Mouse (Mus musculus): ENCODE results near the gene Pgap2. TPM values are rescaled to one million over a fixed set of nuclear protein-coding genes. Genes with fewer than 3 reads are reported as not detected.

Gene Pgap2
- polyA plus RNA-seq (2015; fragmentation: Nextera tagmentation; extraction: Ambion mirVana), result 96.3 and 99.2 TPM in 2 replicates

GRCm38 (mm10) chr7:102209756-102210721 lies at the start of gene Pgap2, which contains the start of gene Nup98:
Gene Pgap2, plus strand, starts transcription at chr7:102210208.
Gene Nup98, minus strand, starts transcription at chr7:102210176.
- no peaks in the 10 kb centered on the region for H3K27me3 ChIP-seq (replicated peaks)
- H3K4me3 ChIP-seq (replicated peaks), result peak within 1 kb of the TSS; percentile 64
- no peaks in the 10 kb centered on the region for H3K36me3 ChIP-seq
- H3K4me2 ChIP-seq, result peak within 1 kb of the TSS; percentile 71
- H3K27ac ChIP-seq, result peak within 1 kb of the TSS; percentile 93
- H3K9me3 ChIP-seq, result no peaks in the 10 kb centered on the region
- H3K4me1 ChIP-seq, result peaks cover 4% of the 10 kb centered on the region
- peak within 1 kb of the TSS; percentile 58 for H3K9ac ChIP-seq
- ATAC-seq (ENCODE audit: insufficient read depth, low FRiP score, low read depth), result peak; percentile 97
- under 1% methylated on average over 79 of the region's 87 CpGs for WGBS

- Histone ChIP-seq H3K27ac (no peak overlapping the region), H3K9me3 (no peaks in the 10 kb centered on the region), H3K4me1 (no peaks in the 10 kb centered on the region), H3K27me3 (replicated peaks) (no peaks in the 10 kb centered on the region), H3K4me2 (no peak overlapping the region), H3K36me3 (peaks cover 11% of the 10 kb centered on the region; the same call in 1 of the 2 replicates), H3K4me3 (replicated peaks) (no peak overlapping the region), H3K9ac (no peak overlapping the region)
- ATAC-seq (ENCODE audit: insufficient read depth, low FRiP score, low read depth), result no peak
Observed at GRCm38 (mm10) chr7:102170300-102170699, 39.7 kb upstream of the Pgap2 start.

GRCm38 (mm10) chr7:102183849-102184248 lies 26.2 kb upstream of the Pgap2 start:
- no peak for ATAC-seq (ENCODE audit: insufficient read depth, low FRiP score, low read depth)
- 79% methylated on average over 3 of the region's 3 CpGs for WGBS

GRCm38 (mm10) chr7:102192356-102192755 lies 17.7 kb upstream of the Pgap2 start:
- WGBS, result 96% methylated on average over 1 of the region's 1 CpGs
- Histone ChIP-seq H3K27me3 (replicated peaks) (no peaks in the 10 kb centered on the region), H3K9me3 (no peaks in the 10 kb centered on the region), H3K9ac (no peak overlapping the region), H3K27ac (no peak overlapping the region), H3K36me3 (peaks cover 29% of the 10 kb centered on the region), H3K4me2 (no peak overlapping the region), H3K4me1 (no peaks in the 10 kb centered on the region), H3K4me3 (replicated peaks) (no peak overlapping the region)
- ATAC-seq (ENCODE audit: insufficient read depth, low FRiP score, low read depth), result no peak

More at GRCm38 (mm10) chr7:102183849-102184248, 26.2 kb upstream of the Pgap2 start:
- no peaks in the 10 kb centered on the region for H3K9me3 ChIP-seq
- no peak overlapping the region for H3K27ac ChIP-seq
- peaks cover 41% of the 10 kb centered on the region for H3K36me3 ChIP-seq
- H3K4me3 ChIP-seq (replicated peaks), result no peak overlapping the region
- H3K4me2 ChIP-seq, result no peak overlapping the region
- H3K9ac ChIP-seq, result no peak overlapping the region
- no peaks in the 10 kb centered on the region for H3K4me1 ChIP-seq
- no peaks in the 10 kb centered on the region for H3K27me3 ChIP-seq (replicated peaks)

- no peaks in the 10 kb centered on the region for H3K4me1 ChIP-seq
- WGBS, result 76% methylated on average over 3 of the region's 3 CpGs
- no peaks in the 10 kb centered on the region for H3K9me3 ChIP-seq
- ATAC-seq (ENCODE audit: insufficient read depth, low FRiP score, low read depth), result no peak
- H3K4me3 ChIP-seq (replicated peaks), result no peak overlapping the region
- H3K4me2 ChIP-seq, result no peak overlapping the region
- 0 out of 2 replicates have a peak, but pooled peaks cover 3% of the 10 kb centered on the region for H3K36me3 ChIP-seq
- no peak overlapping the region for H3K9ac ChIP-seq
- no peak overlapping the region for H3K27ac ChIP-seq
- no peaks in the 10 kb centered on the region for H3K27me3 ChIP-seq (replicated peaks)
Observed at GRCm38 (mm10) chr7:102200576-102200975, 9.4 kb upstream of the Pgap2 start.

- Histone ChIP-seq H3K27ac (no peak overlapping the region), H3K9ac (no peak overlapping the region), H3K27me3 (replicated peaks) (no peaks in the 10 kb centered on the region), H3K36me3 (0 out of 2 replicates have a peak, but pooled peaks cover 3% of the 10 kb centered on the region), H3K4me1 (no peaks in the 10 kb centered on the region), H3K4me2 (no peak overlapping the region), H3K9me3 (no peaks in the 10 kb centered on the region), H3K4me3 (replicated peaks) (no peak overlapping the region)
- no peak for ATAC-seq (ENCODE audit: insufficient read depth, low FRiP score, low read depth)
Observed at GRCm38 (mm10) chr7:102200996-102201785, 8.8 kb upstream of the Pgap2 start.

GRCm38 (mm10) chr7:102204296-102204857 lies 5.6 kb upstream of the Pgap2 start:
- Histone ChIP-seq H3K9me3 (no peaks in the 10 kb centered on the region), H3K4me1 (peaks cover 4% of the 10 kb centered on the region), H3K27me3 (replicated peaks) (no peaks in the 10 kb centered on the region), H3K9ac (no peak overlapping the region), H3K4me2 (no peak overlapping the region), H3K4me3 (replicated peaks) (no peak overlapping the region), H3K36me3 (0 out of 2 replicates have a peak, but pooled peaks cover 3% of the 10 kb centered on the region), H3K27ac (no peak overlapping the region)
- 74% methylated on average over 3 of the region's 3 CpGs for WGBS
- no peak for ATAC-seq (ENCODE audit: insufficient read depth, low FRiP score, low read depth)

- Histone ChIP-seq H3K4me1 (peaks cover 4% of the 10 kb centered on the region), H3K9me3 (no peaks in the 10 kb centered on the region), H3K27ac (no peak overlapping the region), H3K36me3 (0 out of 2 replicates have a peak, but pooled peaks cover 3% of the 10 kb centered on the region), H3K27me3 (replicated peaks) (no peaks in the 10 kb centered on the region), H3K9ac (no peak overlapping the region), H3K4me3 (replicated peaks) (no peak overlapping the region), H3K4me2 (no peak overlapping the region)
- 67% methylated on average over 1 of the region's 1 CpGs for WGBS
- ATAC-seq (ENCODE audit: insufficient read depth, low FRiP score, low read depth), result no peak
Observed at GRCm38 (mm10) chr7:102205646-102206045, 4.4 kb upstream of the Pgap2 start.

- peak overlapping the region; percentile 69 for H3K4me2 ChIP-seq
- WGBS, result 48% methylated on average over 4 of the region's 4 CpGs
- peaks cover 4% of the 10 kb centered on the region for H3K4me1 ChIP-seq
- no peaks in the 10 kb centered on the region for H3K27me3 ChIP-seq (replicated peaks)
- H3K4me3 ChIP-seq (replicated peaks), result peak overlapping the region; percentile 64
- peak overlapping the region; percentile 32; the same call in 1 of the 2 replicates for H3K9ac ChIP-seq
- no peak for ATAC-seq (ENCODE audit: insufficient read depth, low FRiP score, low read depth)
- no peaks in the 10 kb centered on the region for H3K9me3 ChIP-seq
- H3K27ac ChIP-seq, result 0 out of 2 replicates have a peak overlapping the region, but pooled peaks have one; percentile 91
- H3K36me3 ChIP-seq, result 0 out of 2 replicates have a peak, but pooled peaks cover 3% of the 10 kb centered on the region
Observed at GRCm38 (mm10) chr7:102208806-102209363, 1.1 kb upstream of the Pgap2 start.

GRCm38 (mm10) chr7:102211071-102211470 lies 1.1 kb downstream of the Pgap2 start:
- 52% methylated on average over 3 of the region's 3 CpGs for WGBS
- ATAC-seq (ENCODE audit: insufficient read depth, low FRiP score, low read depth), result no peak
- Histone ChIP-seq H3K4me1 (peaks cover 4% of the 10 kb centered on the region), H3K27ac (peak overlapping the region; percentile 93), H3K4me2 (peak overlapping the region; percentile 71), H3K9me3 (no peaks in the 10 kb centered on the region), H3K4me3 (replicated peaks) (peak overlapping the region; percentile 64), H3K27me3 (replicated peaks) (no peaks in the 10 kb centered on the region), H3K9ac (peak overlapping the region; percentile 58; the same call in 1 of the 2 replicates), H3K36me3 (no peaks in the 10 kb centered on the region)

- Histone ChIP-seq H3K36me3 (no peaks in the 10 kb centered on the region), H3K9me3 (no peaks in the 10 kb centered on the region), H3K27ac (peak overlapping the region; percentile 48; the same call in 1 of the 2 replicates), H3K4me1 (0 out of 2 replicates have a peak, but pooled peaks cover 9% of the 10 kb centered on the region), H3K27me3 (replicated peaks) (no peaks in the 10 kb centered on the region), H3K4me2 (peak overlapping the region; percentile 76), H3K4me3 (replicated peaks) (no peak overlapping the region), H3K9ac (no peak overlapping the region)
- 33% methylated on average over 1 of the region's 1 CpGs for WGBS
- ATAC-seq (ENCODE audit: insufficient read depth, low FRiP score, low read depth), result no peak
Observed at GRCm38 (mm10) chr7:102221899-102222298, 11.9 kb downstream of the Pgap2 start.
